Mouse (Mus musculus) bone marrow, adult 2 months (tissue): ENCODE measurements around the gene Col28a1. TPM values are rescaled to one million over a fixed set of nuclear protein-coding genes. Genes with fewer than 3 reads are reported as not detected.

Source experiments
- H3K27ac ChIP-seq: fragments of 200-500 bp; 2 replicates; pipeline ENCODE4 v1.5.1; 2012; ENCODE audit warnings: low read depth, mild to moderate bottlenecking, control low read depth, inconsistent platforms, low read length; ENCODE audit not compliant: control insufficient read depth, poor library complexity, insufficient read depth
- H3K4me1 ChIP-seq: fragments of 200-500 bp; 2 replicates; pipeline ENCODE4 v1.6.1; 2011; ENCODE audit warnings: low read length; ENCODE audit not compliant: control insufficient read depth, insufficient read depth
- H3K4me3 ChIP-seq: fragments of 200-500 bp; replicated peaks from 2 replicates; pipeline ENCODE3; 2011; ENCODE audit warnings: mild to moderate bottlenecking, low read depth, low read length, control low read depth; ENCODE audit not compliant: control insufficient read depth
- CTCF ChIP-seq: fragments of 200-500 bp; IDR thresholded peaks from 2 replicates; pipeline ENCODE4 v1.5.1; 2011; ENCODE audit warnings: low read length, control low read depth; ENCODE audit not compliant: control insufficient read depth, insufficient read depth
- POLR2A ChIP-seq: fragments of 200-500 bp; IDR thresholded peaks from 2 replicates; pipeline ENCODE4 v1.6.1; 2011; ENCODE audit warnings: low read depth, mild to moderate bottlenecking, control low read depth, low read length, borderline replicate concordance; ENCODE audit not compliant: control insufficient read depth
- WGBS: fragments of 180-500 bp; shearing (Covaris S2); methylation state at CpG from one replicate; pipeline ENCODE4 v1.1.7; 2018; 5-methylcytosine and 5-hydroxymethylcytosine counted together
- polyA plus RNA-seq: library from polyadenylated mRNA; stranded (reverse); fragments of >200 nt; gene quantifications from 2 replicates; pipeline ENCODE4 v1.2.4, GENCODE M21; 2011; ENCODE audit warnings: low replicate concordance; ENCODE audit not compliant: missing spikeins, insufficient read depth, insufficient read length

Col28a1 gene
- polyA plus RNA-seq, 1 experiment = not detected

DNA sequence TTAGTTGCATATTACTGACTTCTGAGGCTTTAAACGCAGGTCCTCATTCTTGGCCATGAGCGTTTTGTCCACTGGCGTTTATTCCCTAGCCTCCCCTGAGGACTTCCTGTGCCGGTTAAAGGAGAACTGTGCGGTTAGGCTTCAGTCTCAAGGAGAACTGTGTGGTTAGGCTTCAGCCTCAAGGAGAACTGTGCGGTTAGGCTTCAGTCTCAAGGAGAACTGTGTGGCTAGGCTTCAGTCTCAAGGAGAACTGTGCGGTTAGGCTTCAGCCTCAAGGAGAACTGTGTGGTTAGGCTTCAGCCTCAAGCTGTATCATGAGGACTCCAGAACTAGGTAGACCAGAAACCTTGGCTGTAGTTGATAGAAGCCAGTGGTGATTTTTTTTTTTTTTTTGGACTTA is 229.7 kb downstream of the Col28a1 start:
- H3K27ac ChIP-seq = no peak overlapping the region
- no peak overlapping the region for H3K4me3 ChIP-seq
- TF ChIP-seq POLR2A = no peak
- no peak for TF ChIP-seq CTCF
- WGBS = 46% methylated on average over 7 of the region's 7 CpGs
- H3K4me1 ChIP-seq = no peaks in the 10 kb centered on the region

DNA sequence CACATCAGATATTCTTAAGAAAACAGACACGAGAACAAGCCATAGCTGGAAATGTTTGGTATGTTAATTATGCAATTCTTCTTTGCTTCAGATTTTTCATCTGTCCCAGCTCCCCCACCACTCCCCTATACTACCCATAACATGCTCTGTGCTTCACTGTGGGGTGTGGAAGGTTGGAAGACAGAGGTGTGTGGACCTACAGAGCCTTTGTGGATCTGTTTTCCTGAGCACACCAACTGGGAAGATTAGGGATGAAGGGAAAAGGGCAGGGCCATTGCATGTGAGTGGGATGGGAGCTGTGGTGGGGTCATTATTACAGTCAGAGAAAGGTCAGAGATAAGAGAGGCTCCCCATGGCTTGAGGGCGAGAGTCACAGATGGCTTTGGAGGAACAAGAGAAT is 240.2 kb downstream of the Col28a1 start:
- Histone ChIP-seq H3K4me1 (no peaks in the 10 kb centered on the region), H3K4me3 (no peak overlapping the region), H3K27ac (no peak overlapping the region)
- WGBS = 63% methylated on average over 2 of the region's 2 CpGs
- TF ChIP-seq CTCF (no peak), POLR2A (no peak)

- Histone ChIP-seq H3K27ac (no peak overlapping the region), H3K4me3 (no peak overlapping the region), H3K4me1 (no peaks in the 10 kb centered on the region)
- no peak for TF ChIP-seq CTCF
- no peak for TF ChIP-seq POLR2A
These were observed 240.6 kb downstream of the Col28a1 start for GRCm38 (mm10) chr6:7951778-7952177.

Other genes with a start within 250 kb of the Col28a1 start
- gene Mios, start 16.6 kb upstream of the Col28a1 start, polyA plus RNA-seq = 6.1 and 8.8 TPM in 2 replicates
- 53.3 and 67.6 TPM in 2 replicates for gene Rpa3, start 66.6 kb upstream of the Col28a1 start, polyA plus RNA-seq
- 5.1 and 8.5 TPM in 2 replicates for gene Umad1, start 66.7 kb upstream of the Col28a1 start, polyA plus RNA-seq
- 3.3 and 4.1 TPM in 2 replicates for gene Gm45062, start 66.8 kb upstream of the Col28a1 start, polyA plus RNA-seq